Mouse (Mus musculus) lung, postnatal 0 days (tissue): Measurements from ENCODE around the gene Amer3.

ENCODE experiments used
- CTCF ChIP-seq: IDR thresholded peaks from 2 replicates; pipeline ENCODE4 v1.5.1; 2016; ENCODE audit warnings: antibody characterized with exemption, mild to moderate bottlenecking
- EP300 ChIP-seq: IDR thresholded peaks from 2 replicates; pipeline ENCODE4 v1.6.1; 2016; ENCODE audit warnings: antibody characterized with exemption, mild to moderate bottlenecking, control low read depth

DNA sequence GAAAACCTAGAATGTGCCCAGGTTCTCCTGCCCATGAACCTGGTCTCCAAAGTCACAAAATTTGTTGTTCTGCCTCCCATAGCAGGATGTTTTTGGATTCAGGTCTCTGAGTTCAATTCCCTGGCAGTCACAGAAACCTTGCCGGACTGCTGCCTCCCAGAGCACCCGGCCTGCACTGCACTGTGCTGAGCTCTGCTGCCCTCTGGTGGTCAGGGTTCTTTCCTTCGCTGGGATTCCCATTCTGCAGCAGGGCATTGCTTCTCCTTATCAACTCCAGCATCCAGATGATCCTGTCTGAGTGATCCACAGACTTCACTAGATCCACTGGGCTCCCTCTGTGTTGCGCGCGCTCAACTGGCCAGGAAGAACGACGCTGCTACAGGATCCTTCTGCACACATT lies 22.9 kb downstream of the Amer3 start:
- no peak for TF ChIP-seq EP300
- TF ChIP-seq CTCF = peak; percentile 95
